ENCODE assay signal across 8 mouse cellular contexts in genomic region chr2:153478583-153478982, GRCm38 (mm10). TPM values are rescaled to one million over a fixed set of nuclear protein-coding genes. Genes with fewer than 3 reads are reported as not detected.
DNase-seq lines count a peak whose midpoint lies in the region; ATAC-seq and TF ChIP-seq lines count a peak whose summit lies in the region.

No protein-coding gene starts in this region.

- H3K4me1 ChIP-seq in forebrain, embryonic 11.5 days (replicated peaks; ENCODE audit: control insufficient read depth, insufficient read depth, low read length) = peaks cover 10% of the 10 kb centered on the region
- peaks cover 45% of the 10 kb centered on the region for H3K4me1 ChIP-seq in heart, embryonic 16.5 days (ENCODE audit: control insufficient read depth, insufficient read depth, low read length)
- H3K4me1 ChIP-seq in kidney, postnatal 0 days (replicated peaks; ENCODE audit: insufficient read depth, low read length) = peaks cover 4% of the 10 kb centered on the region; the same call in 1 of the 2 replicates
- peaks cover 13% of the 10 kb centered on the region for H3K4me1 ChIP-seq in liver, postnatal 0 days (ENCODE audit: insufficient read depth)
- peaks cover 21% of the 10 kb centered on the region for H3K4me1 ChIP-seq in neural tube, embryonic 14.5 days (ENCODE audit: control insufficient read depth, insufficient read depth, low read length)

- DNase-seq in ES-CJ7 (ENCODE audit: low read depth, low spot score) = peak; percentile 38
- DNase-seq in c-Kit-negative CD71-positive TER-119-positive erythroid progenitor cells, embryonic 14.5 days (ENCODE audit: low read depth, low spot score) = peak; percentile 64
- DNase-seq in forebrain, embryonic 11.5 days (ENCODE audit: low spot score) = peak; percentile 80
- DNase-seq in kidney, postnatal 0 days (ENCODE audit: low spot score) = peak; percentile 92
- DNase-seq in liver, postnatal 0 days = peak; percentile 80
- peak; percentile 38 to 72 for DNase-seq in thymus, postnatal 10 days (ENCODE audit: low spot score in 2 of 2)

- peak; percentile 97 for TF ChIP-seq CTCF in kidney, postnatal 0 days (IDR thresholded peaks at IDR 0.05; ENCODE audit: low read depth)
- TF ChIP-seq CTCF in liver, postnatal 0 days (IDR thresholded peaks at IDR 0.05; ENCODE audit: low read depth) = peak; percentile 96

- no peaks in the 10 kb centered on the region for H3K36me3 ChIP-seq in forebrain, embryonic 11.5 days (ENCODE audit: control insufficient read depth, insufficient read depth, low read length)
- no peaks in the 10 kb centered on the region for H3K36me3 ChIP-seq in heart, embryonic 16.5 days (ENCODE audit: control insufficient read depth, insufficient read depth)
- no peaks in the 10 kb centered on the region for H3K36me3 ChIP-seq in kidney, postnatal 0 days (ENCODE audit: insufficient read depth, low read length)
- no peaks in the 10 kb centered on the region for H3K36me3 ChIP-seq in liver, postnatal 0 days (replicated peaks; ENCODE audit: insufficient read depth, low read length)
- H3K36me3 ChIP-seq in neural tube, embryonic 14.5 days (ENCODE audit: control insufficient read depth, insufficient read depth, low read length) = no peaks in the 10 kb centered on the region

- no peak overlapping the region for H3K4me2 ChIP-seq in forebrain, embryonic 11.5 days (ENCODE audit: low read depth, low read length, severe bottlenecking)
- H3K4me2 ChIP-seq in heart, embryonic 16.5 days (ENCODE audit: low read depth, low read length) = no peak overlapping the region
- H3K4me2 ChIP-seq in kidney, postnatal 0 days (ENCODE audit: low read length) = no peak overlapping the region
- no peak overlapping the region for H3K4me2 ChIP-seq in liver, postnatal 0 days (ENCODE audit: low read depth, low read length)
- no peak overlapping the region for H3K4me2 ChIP-seq in neural tube, embryonic 14.5 days (ENCODE audit: low read depth, low read length)

- H3K9me3 ChIP-seq in forebrain, embryonic 11.5 days (ENCODE audit: control insufficient read depth, low read length) = no peaks in the 10 kb centered on the region
- no peaks in the 10 kb centered on the region for H3K9me3 ChIP-seq in heart, embryonic 16.5 days (replicated peaks; ENCODE audit: control insufficient read depth, low read length)
- no peaks in the 10 kb centered on the region for H3K9me3 ChIP-seq in kidney, postnatal 0 days (replicated peaks; ENCODE audit: low read length)
- H3K9me3 ChIP-seq in liver, postnatal 0 days (ENCODE audit: low read length) = no peaks in the 10 kb centered on the region
- H3K9me3 ChIP-seq in neural tube, embryonic 14.5 days (ENCODE audit: control insufficient read depth, low read length) = no peaks in the 10 kb centered on the region

- TF ChIP-seq EP300 in liver, postnatal 0 days (IDR thresholded peaks at IDR 0.05; ENCODE audit: low read depth) = no peak

- WGBS in forebrain, embryonic 11.5 days = 9% methylated on average over 4 of the region's 4 CpGs
- 9% methylated on average over 4 of the region's 4 CpGs for WGBS in heart, embryonic 16.5 days
- 4% methylated on average over 4 of the region's 4 CpGs for WGBS in kidney, postnatal 0 days
- 15% methylated on average over 4 of the region's 4 CpGs for WGBS in liver, postnatal 0 days (ENCODE audit: insufficient replicate concordance)
- WGBS in neural tube, embryonic 14.5 days = 1% methylated on average over 4 of the region's 4 CpGs

- no peak overlapping the region for H3K9ac ChIP-seq in forebrain, embryonic 11.5 days (ENCODE audit: low read length)
- peak overlapping the region; percentile 11; the same call in 1 of the 2 replicates for H3K9ac ChIP-seq in heart, embryonic 16.5 days (ENCODE audit: low read length)
- H3K9ac ChIP-seq in kidney, postnatal 0 days (ENCODE audit: low read depth, low read length) = no peak overlapping the region
- H3K9ac ChIP-seq in liver, postnatal 0 days (replicated peaks) = no peak overlapping the region
- H3K9ac ChIP-seq in neural tube, embryonic 14.5 days (replicated peaks; ENCODE audit: low read depth, low read length) = no peak overlapping the region

- H3K27me3 ChIP-seq in forebrain, embryonic 11.5 days (ENCODE audit: control insufficient read depth, insufficient read depth, low read length) = no peaks in the 10 kb centered on the region; the same call in 1 of the 2 replicates
- H3K27me3 ChIP-seq in heart, embryonic 16.5 days (ENCODE audit: control insufficient read depth, insufficient read depth, low read length) = no peaks in the 10 kb centered on the region
- H3K27me3 ChIP-seq in kidney, postnatal 0 days (ENCODE audit: insufficient read depth, low read length) = no peaks in the 10 kb centered on the region
- no peaks in the 10 kb centered on the region for H3K27me3 ChIP-seq in liver, postnatal 0 days (ENCODE audit: insufficient read depth, low read length)
- no peaks in the 10 kb centered on the region for H3K27me3 ChIP-seq in neural tube, embryonic 14.5 days (ENCODE audit: control insufficient read depth, insufficient read depth, low read length)

- H3K27ac ChIP-seq in forebrain, embryonic 11.5 days (ENCODE audit: low read depth, low read length) = no peak overlapping the region
- H3K27ac ChIP-seq in heart, embryonic 16.5 days (ENCODE audit: low read length) = peak overlapping the region; percentile 13; the same call in 1 of the 2 replicates
- no peak overlapping the region for H3K27ac ChIP-seq in kidney, postnatal 0 days
- no peak overlapping the region for H3K27ac ChIP-seq in liver, postnatal 0 days (ENCODE audit: low read depth)
- no peak overlapping the region for H3K27ac ChIP-seq in neural tube, embryonic 14.5 days (ENCODE audit: low read depth, low read length)

- ATAC-seq in forebrain, embryonic 11.5 days (replicated peaks; ENCODE audit: low FRiP score) = peak; percentile 73
- peak; percentile 71 for ATAC-seq in heart, embryonic 16.5 days (replicated peaks; ENCODE audit: extremely low read depth, insufficient read depth, low FRiP score)
- ATAC-seq in kidney, postnatal 0 days (replicated peaks; ENCODE audit: low FRiP score, low read depth) = peak; percentile 73
- peak; percentile 64 for ATAC-seq in liver, postnatal 0 days
- ATAC-seq in neural tube, embryonic 14.5 days (ENCODE audit: low read depth) = peak; percentile 70; the same call in 1 of the 2 replicates

- no peak overlapping the region for H3K4me3 ChIP-seq in forebrain, embryonic 11.5 days (ENCODE audit: low read depth, low read length)
- H3K4me3 ChIP-seq in heart, embryonic 16.5 days (ENCODE audit: low read length) = no peak overlapping the region
- no peak overlapping the region for H3K4me3 ChIP-seq in kidney, postnatal 0 days (replicated peaks; ENCODE audit: low read depth, low read length)
- no peak overlapping the region for H3K4me3 ChIP-seq in liver, postnatal 0 days (ENCODE audit: low read depth, low read length)
- H3K4me3 ChIP-seq in neural tube, embryonic 14.5 days (ENCODE audit: low read depth, low read length) = no peak overlapping the region

RNA-seq across cellular contexts. Expression of gene 4930404H24Rik, which starts 14.0 kb away (rescaled TPM):
- polyA plus RNA-seq in forebrain, embryonic 11.5 days (2014; fragmentation: Nextera tagmentation; extraction: Ambion mirVana) = not detected in 2 replicates
- polyA plus RNA-seq in heart, embryonic 16.5 days (2015; fragmentation: Nextera tagmentation; extraction: Ambion mirVana) = not detected in 2 replicates
- not detected in 2 replicates for polyA plus RNA-seq in kidney, postnatal 0 days (2015; fragmentation: Nextera tagmentation; extraction: Ambion mirVana)
- polyA plus RNA-seq in liver, postnatal 0 days (2015; fragmentation: Nextera tagmentation; extraction: Ambion mirVana) = not detected in 2 replicates
- polyA plus RNA-seq in neural tube, embryonic 14.5 days (2014; fragmentation: Nextera tagmentation; extraction: Ambion mirVana) = not detected in 2 replicates

RNA-seq across cellular contexts. Expression of gene Nol4l, which starts 51.2 kb away (rescaled TPM):
- polyA plus RNA-seq in forebrain, embryonic 11.5 days (2014; fragmentation: Nextera tagmentation; extraction: Ambion mirVana) = 25.6 and 26.2 TPM in 2 replicates
- 7.0 and 8.5 TPM in 2 replicates for polyA plus RNA-seq in heart, embryonic 16.5 days (2015; fragmentation: Nextera tagmentation; extraction: Ambion mirVana)
- 9.0 and 9.6 TPM in 2 replicates for polyA plus RNA-seq in kidney, postnatal 0 days (2015; fragmentation: Nextera tagmentation; extraction: Ambion mirVana)
- 1.7 and 1.9 TPM in 2 replicates for polyA plus RNA-seq in liver, postnatal 0 days (2015; fragmentation: Nextera tagmentation; extraction: Ambion mirVana)
- 44.4 and 47.9 TPM in 2 replicates for polyA plus RNA-seq in neural tube, embryonic 14.5 days (2014; fragmentation: Nextera tagmentation; extraction: Ambion mirVana)

Comparison
In these comparisons a context has a peak if more than half of its experiments do, and no peak if none do; other contexts are left out.
1. DNase-seq: peak in every context shown above with its lines; median percentile 92 in kidney, postnatal 0 days; 80 in forebrain, embryonic 11.5 days; 80 in liver, postnatal 0 days; 64 in c-Kit-negative CD71-positive TER-119-positive erythroid progenitor cells, embryonic 14.5 days; 55 in thymus, postnatal 10 days; 38 in ES-CJ7.